Mouse (Mus musculus): ENCODE data around the gene Lpar6. TPM values are rescaled to one million over a fixed set of nuclear protein-coding genes. Genes with fewer than 3 reads are reported as not detected.

The Lpar6 gene
- total RNA-seq, 2 experiments from 2014 or later = 6.2 to 6.9 TPM

DNA sequence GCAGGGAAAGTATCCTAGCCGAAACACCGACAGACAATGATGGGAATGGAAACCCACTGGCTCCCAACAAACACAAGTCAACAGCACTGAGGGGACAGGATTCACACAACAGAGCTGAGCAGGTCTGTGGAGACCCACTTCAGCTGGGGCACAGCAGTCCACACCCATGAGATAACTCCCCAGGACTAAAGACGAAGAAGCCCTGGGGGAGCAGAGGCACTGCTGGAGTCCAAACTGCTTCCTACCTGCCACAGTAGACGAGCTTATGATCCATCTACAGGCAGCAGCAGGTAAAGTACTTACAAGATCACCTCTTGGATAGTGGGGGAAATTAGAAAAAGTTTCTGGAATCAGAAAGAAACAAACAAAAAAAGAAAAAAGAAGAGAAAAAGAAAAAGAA, 16.7 kb downstream of the Lpar6 start:
- DNase-seq (ENCODE audit: low spot score in 2 of 2) = no peak

DNA sequence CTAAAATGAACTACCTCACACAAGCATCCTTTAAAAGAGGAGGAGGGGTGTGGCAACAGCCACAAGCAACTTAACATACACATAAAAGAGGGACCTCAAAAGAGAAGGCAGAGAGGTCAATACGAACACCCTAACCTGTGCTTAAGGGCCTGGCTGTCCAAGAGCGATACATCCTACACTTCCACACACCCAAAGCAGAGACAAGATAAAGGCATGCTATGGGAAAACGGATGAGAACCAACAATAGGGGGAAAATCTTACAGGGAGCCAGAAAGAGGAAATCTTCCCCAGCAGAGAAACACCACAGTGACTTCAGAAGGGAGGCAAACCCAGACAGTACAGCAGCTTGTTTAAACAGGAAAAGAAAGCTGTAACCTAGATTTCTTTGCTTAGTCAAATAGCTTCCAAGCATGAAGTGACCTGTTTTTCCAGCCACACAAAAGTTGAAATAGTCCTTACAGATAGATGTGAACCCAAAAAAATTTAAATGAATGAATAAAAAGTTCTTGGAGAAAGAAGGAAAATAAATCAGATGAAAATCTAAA, 17.8 kb downstream of the Lpar6 start:
- DNase-seq (ENCODE audit: low spot score in 2 of 2) = no peak

DNA sequence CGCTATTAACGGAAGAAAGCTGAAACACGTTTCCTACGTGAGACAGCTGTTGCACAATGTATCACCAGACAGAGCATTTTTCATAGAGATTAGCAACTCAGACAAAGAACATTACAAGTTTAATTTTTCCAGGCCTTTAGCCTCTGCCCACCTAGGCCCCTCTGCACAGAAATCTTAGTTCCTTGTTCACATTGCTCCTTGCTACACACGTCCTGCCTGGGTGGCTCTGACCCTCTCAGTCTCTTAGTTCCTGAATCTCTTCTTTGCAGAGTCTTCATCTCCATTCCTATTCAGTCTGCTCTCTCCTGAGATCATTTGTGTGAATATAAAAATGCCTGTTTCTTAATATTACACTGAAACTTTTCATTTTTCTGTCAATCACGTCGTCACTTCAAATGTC, 19.7 kb downstream of the Lpar6 start:
- DNase-seq (ENCODE audit: low spot score in 2 of 2) = no peak

DNA sequence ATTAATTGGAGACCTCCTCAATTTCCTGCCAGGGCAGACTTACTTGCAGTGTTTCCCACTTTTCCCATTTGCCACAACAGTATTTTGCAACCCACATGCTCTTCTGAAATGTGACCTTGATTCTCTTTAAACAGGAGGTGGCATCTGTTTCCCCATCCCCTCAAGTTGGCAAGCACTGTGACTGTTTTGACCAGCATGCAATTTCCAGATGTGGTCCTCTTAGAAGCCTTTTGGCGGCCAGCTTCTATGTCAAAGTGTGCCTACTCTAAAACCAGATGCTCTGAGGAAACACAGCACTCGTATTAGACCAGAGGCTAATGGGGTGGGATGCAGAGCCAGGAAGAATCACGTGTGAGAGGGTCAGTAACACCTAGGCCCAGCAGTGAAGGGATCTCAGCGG, 20.5 kb downstream of the Lpar6 start:
- DNase-seq (ENCODE audit: low spot score in 2 of 2) = no peak

DNA sequence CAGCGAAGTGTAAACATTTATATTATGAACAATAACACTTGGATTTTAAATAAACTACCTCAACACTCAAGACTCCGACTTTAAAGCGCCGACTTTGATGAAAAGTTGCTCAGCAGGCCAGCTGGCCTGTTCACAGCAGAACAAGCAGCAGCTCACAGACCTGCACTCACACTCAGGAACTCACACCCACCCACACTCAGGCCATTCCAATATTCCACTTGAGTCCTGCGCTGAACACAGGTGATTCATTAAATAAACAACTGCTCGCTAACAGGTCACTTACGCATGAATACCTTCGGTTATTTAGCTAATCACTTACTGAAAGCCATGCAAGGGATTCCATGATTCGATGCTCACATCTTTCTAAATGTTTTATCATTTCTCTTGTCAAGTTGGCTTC, 24.5 kb downstream of the Lpar6 start:
- no peak for DNase-seq (ENCODE audit: low spot score in 2 of 2)

DNA sequence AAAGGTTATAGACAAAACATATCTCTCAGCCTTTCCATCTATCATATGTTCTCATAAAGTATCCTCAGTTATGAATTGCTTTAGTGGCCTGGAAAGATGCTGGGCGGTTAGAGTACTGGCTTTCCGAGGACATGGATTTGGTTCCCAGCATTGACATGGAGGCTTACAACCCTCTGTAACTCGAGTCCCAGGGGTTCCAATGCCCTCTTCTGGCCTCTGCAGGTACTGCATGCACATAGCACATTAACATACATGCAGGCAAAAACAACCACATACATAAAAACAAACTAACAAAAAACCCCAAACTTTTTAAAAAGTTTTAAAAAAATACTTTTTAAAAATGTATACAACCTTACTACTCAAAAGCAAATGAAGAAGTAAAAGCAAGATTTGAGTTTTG, 28.5 kb downstream of the Lpar6 start:
- DNase-seq (ENCODE audit: low spot score in 2 of 2) = no peak

DNA sequence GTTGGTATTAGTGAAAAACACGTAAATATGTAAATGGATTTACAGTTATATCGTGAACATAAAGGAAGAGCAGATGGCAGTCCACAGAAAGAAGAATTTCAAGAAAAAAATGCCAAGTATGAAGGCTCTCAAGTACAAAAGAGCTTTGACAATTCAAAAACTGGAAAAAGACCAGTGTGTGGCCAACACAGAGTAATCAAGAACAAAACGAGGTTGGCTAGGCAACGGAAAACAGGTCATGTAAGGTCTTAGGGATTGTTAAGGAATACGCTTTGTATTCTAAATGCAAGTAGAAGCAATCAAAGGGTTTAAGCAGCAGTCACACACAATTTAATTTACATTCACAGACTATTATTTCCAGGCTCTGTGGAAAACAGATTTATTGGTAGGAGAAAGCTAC, 34.1 kb downstream of the Lpar6 start:
- no peak for DNase-seq (ENCODE audit: low spot score in 2 of 2)

DNA sequence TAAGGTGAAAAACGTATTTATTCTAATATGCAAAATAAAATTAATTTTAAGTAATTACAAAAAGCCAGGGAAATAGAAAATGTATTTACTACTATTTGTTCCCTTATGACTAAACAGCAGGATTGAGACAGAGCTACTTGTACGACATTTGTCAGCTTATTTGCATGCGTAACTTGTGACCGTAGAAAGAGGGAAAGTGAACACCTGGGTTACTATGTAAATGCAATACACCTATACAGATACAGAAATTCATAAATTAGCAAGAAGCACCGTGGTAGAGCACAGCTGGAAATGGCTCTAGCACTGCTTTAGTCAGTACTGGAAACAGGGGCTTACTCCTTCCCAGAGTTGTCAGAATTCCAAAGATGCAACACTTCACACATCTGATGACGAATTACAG, 41.4 kb downstream of the Lpar6 start:
- DNase-seq (ENCODE audit: low spot score in 2 of 2) = no peak

DNA sequence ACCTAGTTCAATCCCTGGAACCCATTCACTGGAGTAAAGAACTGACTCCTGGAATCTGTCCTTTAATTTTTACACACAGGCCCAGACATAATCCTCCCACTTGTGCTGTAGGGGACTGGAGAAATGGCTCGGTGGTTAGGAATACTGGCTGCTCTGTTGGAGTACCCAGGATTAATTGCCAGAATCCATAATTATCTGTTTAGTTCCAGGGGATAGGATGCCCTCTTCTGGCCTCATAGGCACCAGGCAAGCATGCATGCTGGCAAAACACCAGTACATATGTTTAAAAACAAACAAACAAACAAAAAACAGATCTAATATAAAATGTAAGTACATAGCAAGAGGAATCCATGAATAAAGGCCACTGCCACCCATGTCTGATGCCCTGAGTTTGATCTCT, 43.3 kb downstream of the Lpar6 start:
- no peak for DNase-seq (ENCODE audit: low spot score in 2 of 2)

DNA sequence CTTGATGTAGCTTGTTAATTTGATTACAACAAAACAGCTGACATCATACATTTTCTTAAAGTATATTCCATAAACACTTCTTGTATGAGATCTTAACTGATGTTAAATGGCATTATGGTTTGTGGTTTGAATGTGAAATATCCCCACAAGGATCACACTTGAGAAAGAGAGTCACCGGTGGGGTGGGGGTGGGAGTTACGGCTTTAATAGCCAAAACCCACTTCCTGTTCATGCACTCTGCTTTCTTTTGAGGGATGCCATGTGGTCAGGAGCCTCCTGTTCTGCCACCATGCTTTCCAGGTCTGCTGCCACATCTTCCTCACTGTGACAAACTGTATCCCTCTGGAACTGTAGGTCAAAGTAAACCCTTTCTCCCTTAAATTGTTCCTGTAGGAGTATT, 52.2 kb downstream of the Lpar6 start:
- no peak for DNase-seq (ENCODE audit: low spot score in 2 of 2)

DNA sequence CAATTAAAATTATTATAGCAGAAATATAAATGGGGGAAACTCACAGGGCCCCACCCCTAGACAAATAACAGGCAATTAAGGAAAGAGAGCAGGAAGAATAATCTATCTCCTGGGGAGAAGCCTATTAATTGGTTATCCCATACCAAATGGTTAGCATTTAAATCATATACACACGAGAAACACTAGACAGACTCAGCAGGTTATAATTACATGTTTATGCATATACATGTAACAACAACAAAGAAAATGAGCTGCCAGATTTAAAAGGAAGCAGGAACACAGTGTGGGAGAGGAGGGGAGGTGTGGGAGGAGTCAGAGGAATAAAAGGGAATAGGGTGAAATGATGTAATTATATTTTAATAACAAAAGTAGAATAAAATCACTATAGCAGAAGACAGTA, 54.7 kb downstream of the Lpar6 start:
- no peak for DNase-seq (ENCODE audit: low spot score in 2 of 2)

Small RNA genes within 50 kb of the gene (microRNA-seq; reads per million reads assigned to microRNA genes)
- not detected for gene Mir687

Other genes with a start within 250 kb of the Lpar6 start
- 1 to 10 TPM in 1 of 2 experiments, under 1 TPM in 1; 0.78 to 1.2 TPM for gene Cysltr2, start 188.8 kb upstream of the Lpar6 start, total RNA-seq (2021)
- 10 to 100 TPM; 47.0 to 48.8 TPM for gene Rcbtb2, start 114.9 kb upstream of the Lpar6 start, total RNA-seq (2021)
- 10 to 100 TPM; 16.1 to 23.7 TPM for gene Rb1, start 87.9 kb downstream of the Lpar6 start, total RNA-seq (2021)
- 100 to 1,000 TPM; 885 to 908 TPM for gene Itm2b, start 147.4 kb downstream of the Lpar6 start, total RNA-seq (2021)

Measured in adrenal gland, postnatal 4 days (tissue).